Mouse (Mus musculus) ES-E14 (cell line): ENCODE results near the gene Adcy3.

ENCODE experiments used
- CHD2 ChIP-seq: IDR thresholded peaks from 2 replicates; pipeline ENCODE4 v1.6.1; 2014; ENCODE audit warnings: mild to moderate bottlenecking, low read depth, low read length, inconsistent platforms
- HCFC1 ChIP-seq: IDR thresholded peaks from 2 replicates; pipeline ENCODE4 v1.6.1; 2012; ENCODE audit warnings: low read length, inconsistent platforms, borderline replicate concordance; ENCODE audit not compliant: insufficient read depth
- MAFK ChIP-seq: IDR thresholded peaks from 2 replicates; pipeline ENCODE4 v1.6.1; 2014; ENCODE audit warnings: mild to moderate bottlenecking, low read depth, low read length, inconsistent platforms; ENCODE audit not compliant: insufficient read depth
- ZC3H11A ChIP-seq: IDR thresholded peaks from 2 replicates; pipeline ENCODE4 v1.6.1; 2012; ENCODE audit warnings: low read depth, mild to moderate bottlenecking, inconsistent platforms, low read length, borderline replicate concordance
- ZNF384 ChIP-seq: IDR thresholded peaks from 2 replicates; pipeline ENCODE4 v1.6.1; 2012; ENCODE audit warnings: low read depth, low read length, inconsistent platforms

- TF ChIP-seq CHD2 = no peak
- no peak for TF ChIP-seq ZNF384
- no peak for TF ChIP-seq MAFK
- no peak for TF ChIP-seq HCFC1
- no peak for TF ChIP-seq ZC3H11A
Measured at GRCm38 (mm10) chr12:4151969-4152368, 19.1 kb downstream of the Adcy3 start.
